Mouse (Mus musculus): ENCODE measurements at regions not wholly inside any gene's neighbourhood (a gene's known extent, or its start where the extent isn't known, plus 50 kb on each side); places are given as distances from the start of the nearest gene placed in this dataset.

DNA sequence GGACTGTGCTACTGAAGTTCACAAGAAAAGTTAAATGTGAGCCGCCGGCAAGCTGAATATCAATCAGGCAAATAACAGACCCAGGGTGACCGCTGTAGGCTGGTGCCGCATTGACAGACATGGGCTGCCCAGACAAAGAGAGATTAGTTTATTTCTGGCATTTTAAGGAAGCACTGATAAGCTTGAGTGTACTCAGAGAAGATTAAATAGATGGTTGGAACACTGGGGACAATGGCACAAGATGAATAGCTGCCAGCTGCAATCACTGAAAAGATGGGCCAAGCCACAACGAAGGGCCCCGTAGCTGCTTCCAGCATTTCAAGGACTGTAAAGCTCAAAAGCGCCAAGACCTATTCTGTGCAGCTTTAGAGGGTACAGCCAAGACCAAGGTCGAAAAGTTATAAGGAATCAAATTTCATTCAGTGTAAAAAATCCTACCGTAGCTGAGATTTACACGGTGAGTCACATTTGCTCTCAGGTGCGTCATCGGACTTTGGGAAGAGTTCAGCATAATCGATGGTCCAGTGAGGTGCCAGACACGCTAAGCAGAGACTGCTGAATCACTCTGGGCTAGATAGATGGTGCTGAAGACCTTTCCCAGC is 285.1 kb upstream of the Camk1g start:
- no peak for TF ChIP-seq TCF3 (IDR thresholded peaks at IDR 0.05; ENCODE audit: insufficient read length, low read depth)
- TF ChIP-seq POLR2AphosphoS2 (IDR thresholded peaks at IDR 0.05; ENCODE audit: insufficient read length, low read depth): no peak
- TF ChIP-seq POLR2A (IDR thresholded peaks at IDR 0.05; ENCODE audit: insufficient read length, low read depth): no peak
- no peak for TF ChIP-seq USF1 (IDR thresholded peaks at IDR 0.05; ENCODE audit: low read depth)
- TF ChIP-seq E2F4 (IDR thresholded peaks at IDR 0.05; ENCODE audit: insufficient read depth): no peak
- no peak for TF ChIP-seq MYOD1 (IDR thresholded peaks at IDR 0.05; ENCODE audit: control insufficient read depth in 1 of 3, insufficient read length in 2 of 3, low read depth in 2 of 3)
- TF ChIP-seq MAX (IDR thresholded peaks at IDR 0.05; ENCODE audit: low read depth): no peak
- TF ChIP-seq MYOG (IDR thresholded peaks at IDR 0.05; ENCODE audit: control insufficient read depth in 1 of 3, insufficient read depth in 1 of 3, insufficient read length in 2 of 3, low read depth in 2 of 3): no peak
- no peak for TF ChIP-seq TCF12 (IDR thresholded peaks at IDR 0.05; ENCODE audit: insufficient read depth, poor library complexity, severe bottlenecking)
- TF ChIP-seq REST (IDR thresholded peaks at IDR 0.05; ENCODE audit: insufficient read depth, insufficient read length): no peak
- TF ChIP-seq SRF (IDR thresholded peaks at IDR 0.05; ENCODE audit: control insufficient read depth, insufficient read length, low read depth): no peak
- TF ChIP-seq CEBPB (IDR thresholded peaks at IDR 0.05; ENCODE audit: insufficient read depth, poor library complexity, severe bottlenecking): no peak
- H3ac ChIP-seq (ENCODE audit: control insufficient read depth, insufficient read length): no peak overlapping the region
- no peaks in the 10 kb centered on the region for H3K36me3 ChIP-seq (ENCODE audit: control insufficient read depth, insufficient read depth)
- no peak overlapping the region for H3K4me3 ChIP-seq
- H3K4me2 ChIP-seq (ENCODE audit: low read depth): no peak overlapping the region
- no peaks in the 10 kb centered on the region for H3K27me3 ChIP-seq (ENCODE audit: control insufficient read depth, insufficient read depth, insufficient read length)
- no peaks in the 10 kb centered on the region for H3K79me2 ChIP-seq (ENCODE audit: control insufficient read depth, insufficient read depth)

DNA sequence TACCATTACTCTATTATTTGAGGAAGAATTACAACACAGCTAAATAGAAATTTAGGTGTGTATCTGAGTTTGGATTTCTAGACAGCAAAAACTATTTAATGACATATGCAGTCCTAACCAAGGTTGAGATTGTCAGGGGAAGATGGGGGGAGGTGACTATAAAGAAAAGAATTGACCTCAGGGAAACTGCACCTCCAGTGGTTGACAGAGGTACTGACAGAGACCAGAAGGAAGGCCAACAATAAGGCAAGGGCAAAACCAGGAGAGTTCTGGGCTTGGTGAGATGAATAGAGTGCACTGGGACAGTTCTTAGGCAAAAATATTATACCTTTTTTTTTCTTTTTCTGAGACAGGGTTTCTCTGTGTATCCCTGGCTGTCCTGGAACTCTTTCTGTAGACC is 280.2 kb upstream of the Camk1g start:
- Histone ChIP-seq H3K27me3 (ENCODE audit: control insufficient read depth, insufficient read depth, insufficient read length) (no peaks in the 10 kb centered on the region), H3K4me3 (no peak overlapping the region), H3K4me2 (ENCODE audit: low read depth) (no peak overlapping the region), H3K79me2 (ENCODE audit: control insufficient read depth, insufficient read depth) (no peaks in the 10 kb centered on the region), H3ac (ENCODE audit: control insufficient read depth, insufficient read length) (no peak overlapping the region), H3K36me3 (ENCODE audit: control insufficient read depth, insufficient read depth) (no peaks in the 10 kb centered on the region)
- no peak for TF ChIP-seq USF1 (IDR thresholded peaks at IDR 0.05; ENCODE audit: low read depth)
- TF ChIP-seq TCF12 (IDR thresholded peaks at IDR 0.05; ENCODE audit: insufficient read depth, poor library complexity, severe bottlenecking): no peak
- no peak for TF ChIP-seq MAX (IDR thresholded peaks at IDR 0.05; ENCODE audit: low read depth)
- no peak for TF ChIP-seq POLR2A (IDR thresholded peaks at IDR 0.05; ENCODE audit: insufficient read length, low read depth)
- TF ChIP-seq SRF (IDR thresholded peaks at IDR 0.05; ENCODE audit: control insufficient read depth, insufficient read length, low read depth): no peak
- no peak for TF ChIP-seq POLR2AphosphoS2 (IDR thresholded peaks at IDR 0.05; ENCODE audit: insufficient read length, low read depth)
- no peak for TF ChIP-seq MYOD1 (IDR thresholded peaks at IDR 0.05; ENCODE audit: control insufficient read depth in 1 of 3, insufficient read length in 2 of 3, low read depth in 2 of 3)
- TF ChIP-seq TCF3 (IDR thresholded peaks at IDR 0.05; ENCODE audit: insufficient read length, low read depth): no peak
- no peak for TF ChIP-seq E2F4 (IDR thresholded peaks at IDR 0.05; ENCODE audit: insufficient read depth)
- no peak for TF ChIP-seq MYOG (IDR thresholded peaks at IDR 0.05; ENCODE audit: control insufficient read depth in 1 of 3, insufficient read depth in 1 of 3, insufficient read length in 2 of 3, low read depth in 2 of 3)
- no peak for TF ChIP-seq CEBPB (IDR thresholded peaks at IDR 0.05; ENCODE audit: insufficient read depth, poor library complexity, severe bottlenecking)
- no peak for TF ChIP-seq REST (IDR thresholded peaks at IDR 0.05; ENCODE audit: insufficient read depth, insufficient read length)

DNA sequence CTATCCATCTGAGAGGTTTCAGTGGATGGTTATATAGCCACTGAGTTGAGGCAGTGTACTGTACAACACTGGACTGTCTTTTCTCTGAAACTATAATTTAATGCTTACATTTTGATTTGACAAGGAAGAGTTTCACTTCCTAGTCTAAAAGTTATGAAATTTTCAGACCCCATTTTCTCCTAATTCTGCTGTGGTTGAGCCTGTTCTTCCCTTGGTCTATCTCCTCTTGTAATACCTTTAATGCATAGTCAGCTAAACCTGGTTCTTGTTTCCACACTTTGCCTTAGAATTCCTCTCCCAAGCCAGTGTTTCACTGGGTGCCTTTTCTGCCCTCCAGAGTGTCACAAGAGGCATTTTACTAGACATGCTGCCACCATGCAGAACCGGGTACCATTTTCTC is 279.3 kb upstream of the Camk1g start:
- Histone ChIP-seq H3ac (ENCODE audit: control insufficient read depth, insufficient read length) (no peak overlapping the region), H3K27me3 (ENCODE audit: control insufficient read depth, insufficient read depth, insufficient read length) (no peaks in the 10 kb centered on the region), H3K79me2 (ENCODE audit: control insufficient read depth, insufficient read depth) (no peaks in the 10 kb centered on the region), H3K36me3 (ENCODE audit: control insufficient read depth, insufficient read depth) (no peaks in the 10 kb centered on the region), H3K4me2 (ENCODE audit: low read depth) (no peak overlapping the region), H3K4me3 (no peak overlapping the region)
- TF ChIP-seq TCF3 (IDR thresholded peaks at IDR 0.05; ENCODE audit: insufficient read length, low read depth) (no peak), USF1 (IDR thresholded peaks at IDR 0.05; ENCODE audit: low read depth) (no peak), E2F4 (IDR thresholded peaks at IDR 0.05; ENCODE audit: insufficient read depth) (no peak), REST (IDR thresholded peaks at IDR 0.05; ENCODE audit: insufficient read depth, insufficient read length) (no peak), POLR2A (IDR thresholded peaks at IDR 0.05; ENCODE audit: insufficient read length, low read depth) (no peak), POLR2AphosphoS2 (IDR thresholded peaks at IDR 0.05; ENCODE audit: insufficient read length, low read depth) (no peak), MYOG (IDR thresholded peaks at IDR 0.05; ENCODE audit: control insufficient read depth in 1 of 3, insufficient read depth in 1 of 3, insufficient read length in 2 of 3, low read depth in 2 of 3) (no peak), MYOD1 (IDR thresholded peaks at IDR 0.05; ENCODE audit: control insufficient read depth in 1 of 3, insufficient read length in 2 of 3, low read depth in 2 of 3) (no peak), CEBPB (IDR thresholded peaks at IDR 0.05; ENCODE audit: insufficient read depth, poor library complexity, severe bottlenecking) (no peak), TCF12 (IDR thresholded peaks at IDR 0.05; ENCODE audit: insufficient read depth, poor library complexity, severe bottlenecking) (no peak), SRF (IDR thresholded peaks at IDR 0.05; ENCODE audit: control insufficient read depth, insufficient read length, low read depth) (no peak), MAX (IDR thresholded peaks at IDR 0.05; ENCODE audit: low read depth) (no peak)

DNA sequence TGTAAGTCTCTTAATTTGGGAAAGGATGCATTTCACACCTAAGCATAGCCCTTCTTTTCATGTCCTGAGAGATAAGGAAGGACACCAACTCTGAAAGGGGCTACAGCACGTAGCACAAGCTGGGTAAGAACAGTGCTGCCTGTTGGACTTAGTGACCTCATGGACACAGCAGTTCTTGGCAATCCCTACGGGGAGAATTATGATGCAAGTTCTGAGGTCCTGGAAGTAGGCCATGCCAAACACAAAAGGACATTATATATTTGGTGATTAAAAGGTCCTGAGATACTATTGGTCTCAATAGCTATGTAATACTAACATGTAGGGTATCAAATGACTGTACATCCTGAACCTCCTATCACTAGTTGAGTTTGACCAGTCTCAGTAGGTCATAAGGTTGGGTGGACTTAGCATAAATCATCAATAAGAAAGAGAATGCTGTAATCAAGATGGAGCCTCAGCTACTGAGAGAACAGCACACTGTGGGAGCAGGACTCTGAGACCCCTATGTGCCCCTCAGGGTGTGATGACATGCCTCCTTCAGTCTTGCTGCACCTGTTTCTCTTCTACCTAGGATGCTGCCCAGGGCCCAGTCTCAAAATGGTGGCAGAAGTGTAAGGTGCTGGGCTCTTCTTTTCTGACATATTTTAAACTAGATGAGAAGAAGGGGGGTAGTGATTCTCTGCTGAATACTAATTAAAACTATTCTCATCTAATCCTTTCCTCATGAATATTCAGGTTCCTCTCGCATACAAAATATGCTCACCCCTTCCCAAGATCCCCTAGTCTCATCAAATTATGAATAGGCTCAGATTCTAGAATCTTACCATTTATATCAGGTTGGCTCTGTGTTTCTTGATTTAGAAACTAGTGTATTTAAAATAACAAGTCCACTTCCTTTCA is 277.5 kb upstream of the Camk1g start:
- Histone ChIP-seq H3ac (ENCODE audit: control insufficient read depth, insufficient read length) (no peak overlapping the region), H3K27me3 (ENCODE audit: control insufficient read depth, insufficient read depth, insufficient read length) (no peaks in the 10 kb centered on the region), H3K4me3 (no peak overlapping the region), H3K4me2 (ENCODE audit: low read depth) (no peak overlapping the region), H3K36me3 (ENCODE audit: control insufficient read depth, insufficient read depth) (no peaks in the 10 kb centered on the region), H3K79me2 (ENCODE audit: control insufficient read depth, insufficient read depth) (no peaks in the 10 kb centered on the region)
- no peak for TF ChIP-seq CEBPB (IDR thresholded peaks at IDR 0.05; ENCODE audit: insufficient read depth, poor library complexity, severe bottlenecking)

Data from myocyte (in vitro differentiated cells).